Mouse (Mus musculus) gastrocnemius, postnatal 10 days (tissue): ENCODE data around the gene Drd2. TPM values are rescaled to one million over a fixed set of nuclear protein-coding genes. Genes with fewer than 3 reads are reported as not detected.

Experiments used
- DNase-seq: peaks from one replicate; pipeline ENCODE4 v3.0.0; 2021; ENCODE audit warnings: mixed read lengths
- long read RNA-seq, 2 experiments: library from polyadenylated mRNA; stranded (forward); transcript quantifications; one replicate each; pipeline ENCODE4 v2.0.0; 2021
- total RNA-seq, 2 experiments: library from RNA; stranded (reverse); gene quantifications; 2 replicates each; pipeline ENCODE4 v1.2.3; 2021

Drd2 gene
- total RNA-seq = not detected
- long read RNA-seq, experiment 1 = 0 reads
- long read RNA-seq, experiment 2 = 0 reads

- DNase-seq = peak; percentile 9
Observed at GRCm38 (mm10) chr9:49340136-49341043, at the start of gene Drd2. TSS of gene Drd2 (plus strand) at chr9:49340627.

GRCm38 (mm10) chr9:49295101-49295500 is 45.3 kb upstream of the Drd2 start:
- DNase-seq = no peak

- no peak for DNase-seq
Observed at GRCm38 (mm10) chr9:49307576-49307975, 32.9 kb upstream of the Drd2 start.

- no peak for DNase-seq
Observed at GRCm38 (mm10) chr9:49310821-49311220, 29.6 kb upstream of the Drd2 start.

- DNase-seq = no peak
Observed at GRCm38 (mm10) chr9:49318638-49319037, 21.8 kb upstream of the Drd2 start.

GRCm38 (mm10) chr9:49341044-49341365 is 578 bp downstream of the Drd2 start:
- peak; percentile 36 for DNase-seq

GRCm38 (mm10) chr9:49365763-49366162 is 25.3 kb downstream of the Drd2 start:
- DNase-seq = no peak

- no peak for DNase-seq
Observed at GRCm38 (mm10) chr9:49373946-49374345, 33.5 kb downstream of the Drd2 start.

- no peak for DNase-seq
Observed at GRCm38 (mm10) chr9:49379962-49380361, 39.5 kb downstream of the Drd2 start.

GRCm38 (mm10) chr9:49384041-49384440 is 43.6 kb downstream of the Drd2 start:
- DNase-seq = no peak

GRCm38 (mm10) chr9:49384855-49385254 is 44.4 kb downstream of the Drd2 start:
- DNase-seq = no peak

GRCm38 (mm10) chr9:49385301-49385700 is 44.9 kb downstream of the Drd2 start:
- DNase-seq = no peak

- no peak for DNase-seq
Observed at GRCm38 (mm10) chr9:49386119-49386518, 45.7 kb downstream of the Drd2 start.

- no peak for DNase-seq
Observed at GRCm38 (mm10) chr9:49392242-49392641, 51.8 kb downstream of the Drd2 start.

- no peak for DNase-seq
Observed at GRCm38 (mm10) chr9:49396006-49396405, 55.6 kb downstream of the Drd2 start.

GRCm38 (mm10) chr9:49403711-49404110 is 63.3 kb downstream of the Drd2 start:
- DNase-seq = no peak

- DNase-seq = no peak
Observed at GRCm38 (mm10) chr9:49407028-49407427, 66.6 kb downstream of the Drd2 start.

GRCm38 (mm10) chr9:49410621-49411020 is 70.2 kb downstream of the Drd2 start:
- no peak for DNase-seq

- no peak for DNase-seq
Observed at GRCm38 (mm10) chr9:49423866-49424265, 83.4 kb downstream of the Drd2 start.

- no peak for DNase-seq
Observed at GRCm38 (mm10) chr9:49425585-49425984, 85.2 kb downstream of the Drd2 start.

GRCm38 (mm10) chr9:49426921-49427320 is 86.5 kb downstream of the Drd2 start, which contains the start of gene Ankk1:
TSS of gene Ankk1 (minus strand) at chr9:49427021.
- no peak for DNase-seq

GRCm38 (mm10) chr9:49427478-49427877 is 87.1 kb downstream of the Drd2 start:
- no peak for DNase-seq

- no peak for DNase-seq
Observed at GRCm38 (mm10) chr9:49442621-49443020, 102.2 kb downstream of the Drd2 start.

GRCm38 (mm10) chr9:49450491-49450890 is 110.1 kb downstream of the Drd2 start:
- no peak for DNase-seq
